Mouse (Mus musculus): ENCODE data around the gene Uqcc3.

GRCm38 (mm10) chr19:8883616-8884015 is 2.9 kb upstream of the Uqcc3 start, which contains the start of the genes Lbhd1 and Gm49403:
- TF ChIP-seq CTCF (IDR thresholded peaks at IDR 0.05; ENCODE audit: insufficient read depth, low read length): no peak
- no peak for TF ChIP-seq POLR2A (IDR thresholded peaks at IDR 0.05; ENCODE audit: borderline replicate concordance, extremely low read depth, low read depth, low read length)

Measured in lung, adult 2 months (tissue).